Mouse (Mus musculus) cerebellum, adult 8-10 months (tissue): ENCODE data around the gene Zfp108.

Source experiments
- DNase-seq: peaks from one replicate; pipeline ENCODE4 v3.0.0; 2022

Zfp108 gene

DNA sequence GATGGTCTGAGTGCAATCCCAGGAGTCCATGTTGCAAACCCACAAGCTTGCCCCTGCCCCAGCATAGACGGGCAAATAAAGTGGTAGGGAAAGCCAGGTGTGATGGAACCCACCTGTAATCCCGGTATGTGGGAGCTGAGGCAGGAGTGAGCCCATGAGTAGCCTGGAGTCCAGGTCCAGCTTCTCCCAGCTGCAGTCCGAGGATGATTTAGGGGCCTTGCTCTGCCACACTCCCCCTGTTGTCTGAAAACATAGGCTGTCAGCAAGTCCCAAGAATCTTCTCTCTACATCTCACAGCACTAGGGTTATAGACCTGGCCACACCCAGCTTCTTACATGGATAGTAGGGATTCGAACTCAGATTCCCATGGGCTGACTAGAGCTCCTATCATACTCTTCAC is 32.3 kb downstream of the Zfp108 start:
- no peak for DNase-seq

DNA sequence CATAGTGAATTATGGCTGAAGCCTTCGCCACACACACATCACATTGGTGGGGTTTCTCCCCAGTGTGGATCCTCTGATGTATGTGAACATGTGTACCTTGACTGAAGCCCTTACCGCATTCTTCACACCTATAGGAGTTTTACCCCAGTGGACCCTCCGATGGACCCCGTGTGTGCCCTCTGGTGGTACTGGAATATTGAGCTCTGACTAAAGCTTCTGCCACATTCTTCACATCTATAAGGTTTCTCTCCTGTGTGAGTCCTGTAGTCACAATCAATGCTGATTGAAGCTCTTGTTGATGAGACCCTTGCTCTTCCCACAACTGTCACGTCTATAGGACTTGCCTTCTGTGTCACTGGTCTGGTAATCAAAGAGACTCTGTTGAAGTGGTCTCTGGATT is 33.1 kb downstream of the Zfp108 start:
- no peak for DNase-seq

DNA sequence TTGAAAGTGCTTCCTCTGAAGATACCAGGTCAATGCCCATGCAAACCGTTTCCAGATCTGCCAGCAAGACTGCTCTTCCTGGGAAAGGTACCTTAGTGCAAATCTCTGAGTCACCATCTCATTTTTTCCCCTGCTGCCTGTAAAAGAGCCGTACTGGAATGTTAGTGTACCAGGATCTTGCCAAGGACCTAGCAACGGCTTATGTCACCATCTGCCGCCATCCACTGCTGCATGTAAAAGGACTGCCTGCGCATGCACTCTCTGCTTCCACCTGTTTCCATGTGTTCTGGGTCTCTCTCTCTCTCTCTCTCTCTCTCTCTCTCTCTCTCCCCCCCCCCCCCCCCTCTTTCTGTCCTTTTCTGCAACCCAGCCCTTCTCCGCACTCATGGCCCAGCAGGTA is 33.9 kb downstream of the Zfp108 start:
- no peak for DNase-seq

DNA sequence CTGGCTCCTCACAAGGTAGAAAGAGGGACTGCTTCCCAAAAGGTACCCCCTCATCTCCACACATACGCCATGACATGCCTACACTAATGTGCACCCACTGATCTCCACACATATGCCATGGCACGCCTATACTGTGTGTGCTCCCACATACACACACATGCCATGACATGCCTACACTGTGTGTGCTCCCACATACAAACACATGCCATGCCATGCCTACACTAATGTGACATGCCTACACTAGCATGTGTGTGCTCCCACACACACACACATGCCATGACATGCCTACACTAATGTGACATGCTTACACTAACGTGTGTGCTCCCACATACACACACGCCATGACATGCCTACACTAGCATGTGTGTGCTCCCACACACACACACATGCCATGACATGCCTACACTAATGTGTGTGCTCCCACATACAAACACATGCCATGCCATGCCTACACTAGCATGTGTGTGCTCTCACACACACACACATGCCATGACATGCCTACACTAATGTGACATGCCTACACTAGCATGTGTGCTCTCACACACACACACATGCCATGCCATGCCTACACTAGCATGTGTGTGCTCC is 35.6 kb downstream of the Zfp108 start:
- DNase-seq, result no peak

- DNase-seq, result no peak
Measured at GRCm38 (mm10) chr7:24291387-24292090, 36.9 kb downstream of the Zfp108 start.

DNA sequence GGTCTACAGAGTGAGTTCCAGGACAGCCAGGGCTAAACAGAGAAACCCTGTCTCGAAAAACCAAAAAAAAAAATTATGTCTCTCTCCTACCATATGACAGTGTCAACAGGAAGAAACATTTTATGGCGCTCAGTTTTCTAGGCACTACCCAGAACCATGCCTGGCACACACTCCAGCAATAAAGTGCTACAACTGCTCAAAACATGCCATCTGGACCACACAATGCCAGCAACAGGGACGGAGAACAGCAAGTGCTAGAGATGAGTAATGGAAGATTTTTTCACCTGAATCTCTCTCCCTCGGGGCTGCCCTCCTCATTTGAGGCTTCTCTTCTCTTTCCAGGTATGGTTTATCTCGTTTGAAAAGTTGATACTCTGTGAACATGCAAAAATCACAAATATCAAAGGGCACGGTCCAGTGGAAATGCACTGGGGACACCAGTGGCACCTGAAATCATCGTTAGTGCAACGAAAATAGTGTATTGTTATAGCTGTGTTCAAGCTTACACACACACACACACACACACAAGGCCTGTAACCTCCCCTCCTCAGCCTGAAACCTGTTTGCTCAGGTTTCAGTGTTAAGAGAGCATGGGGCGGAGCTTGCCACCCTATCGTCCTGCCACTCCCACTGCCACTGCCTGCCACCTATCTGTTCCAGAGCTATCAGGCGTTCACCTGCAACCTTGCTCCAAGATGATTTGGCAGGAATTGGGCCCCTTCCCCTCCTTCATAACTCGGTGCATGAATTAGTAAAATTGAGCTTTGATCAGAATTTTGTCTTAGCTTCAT is 38.7 kb downstream of the Zfp108 start:
- DNase-seq, result no peak

DNA sequence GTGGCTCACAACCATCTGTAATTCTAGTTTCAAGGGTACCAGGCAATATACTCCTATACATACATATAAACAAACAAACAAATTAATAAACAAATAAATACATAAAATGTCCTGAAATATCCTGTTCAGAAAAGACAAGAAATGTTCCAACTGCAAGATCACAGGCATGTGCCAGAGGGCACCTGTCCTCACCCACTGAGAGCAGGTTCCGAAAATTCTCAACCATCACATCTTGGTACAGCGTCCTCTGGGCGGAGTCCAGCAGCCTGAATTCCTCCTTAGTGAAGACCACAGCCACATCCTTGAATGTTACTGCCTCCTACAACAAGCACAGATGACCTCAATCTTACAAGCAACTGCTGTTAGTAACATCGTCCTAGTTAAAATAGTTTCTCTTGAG is 40.2 kb downstream of the Zfp108 start:
- no peak for DNase-seq

GRCm38 (mm10) chr7:24295376-24295775 is 40.8 kb downstream of the Zfp108 start:
- no peak for DNase-seq

DNA sequence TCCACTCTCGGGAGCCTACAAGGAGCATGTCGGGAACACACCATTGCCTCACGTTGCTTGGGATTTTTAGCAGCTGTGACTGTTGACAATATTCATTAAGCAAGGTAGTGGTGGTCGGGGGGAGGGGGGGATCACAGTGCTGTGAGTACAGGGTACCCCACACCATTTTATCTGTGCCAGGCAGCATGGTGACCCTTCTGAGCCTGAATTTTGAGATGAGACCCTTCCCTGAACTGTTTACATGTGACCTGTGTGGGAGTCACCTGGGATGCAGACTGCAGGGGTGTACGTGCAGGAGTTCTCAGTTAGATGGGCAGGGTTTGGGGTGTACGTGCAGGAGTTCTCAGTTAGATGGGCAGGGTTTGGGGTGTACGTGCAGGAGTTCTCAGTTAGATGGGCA is 41.8 kb downstream of the Zfp108 start:
- DNase-seq, result no peak

GRCm38 (mm10) chr7:24297361-24298095 is 42.9 kb downstream of the Zfp108 start:
- DNase-seq, result no peak

- no peak for DNase-seq
Measured at GRCm38 (mm10) chr7:24298635-24298972, 44.0 kb downstream of the Zfp108 start.

DNA sequence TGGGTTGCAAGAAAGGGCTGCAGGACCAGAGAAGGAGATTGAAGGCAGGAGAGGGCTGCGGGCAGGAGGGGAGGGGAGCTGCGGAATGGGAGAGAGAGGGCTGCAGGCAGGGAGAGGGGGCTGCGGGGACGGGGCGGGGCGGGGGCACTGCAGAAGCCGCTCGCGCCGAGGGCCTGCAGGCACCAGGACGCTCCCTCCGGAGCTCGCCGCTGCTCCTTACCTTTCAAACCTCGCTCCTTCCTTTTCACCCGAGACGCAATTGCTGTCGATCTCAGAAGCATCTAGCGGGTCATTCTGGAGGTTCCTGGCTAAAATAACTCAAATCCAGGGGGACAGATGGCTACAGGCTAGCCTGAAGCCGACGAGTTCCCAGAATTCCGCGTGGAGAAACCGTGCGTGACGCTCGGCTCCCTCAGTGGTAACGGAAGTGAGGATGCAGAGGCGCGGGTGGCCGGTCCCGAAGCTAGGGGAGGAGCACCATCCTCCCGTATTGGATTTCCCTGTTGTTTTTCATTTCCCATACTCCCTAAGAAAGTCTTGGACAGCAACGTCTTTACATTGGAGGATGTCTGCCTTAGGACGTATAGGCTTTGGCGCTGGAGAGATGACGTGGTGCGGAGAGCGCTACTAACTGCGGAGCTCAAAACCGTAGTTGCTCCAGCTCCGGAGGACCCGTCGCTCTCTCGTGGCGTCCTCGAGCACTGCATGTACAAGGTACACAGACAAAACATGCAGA is 44.5 kb downstream of the Zfp108 start:
- DNase-seq, result peak; percentile 86

- DNase-seq, result peak; percentile 43
Measured at GRCm38 (mm10) chr7:24299823-24300481, 45.4 kb downstream of the Zfp108 start.

DNA sequence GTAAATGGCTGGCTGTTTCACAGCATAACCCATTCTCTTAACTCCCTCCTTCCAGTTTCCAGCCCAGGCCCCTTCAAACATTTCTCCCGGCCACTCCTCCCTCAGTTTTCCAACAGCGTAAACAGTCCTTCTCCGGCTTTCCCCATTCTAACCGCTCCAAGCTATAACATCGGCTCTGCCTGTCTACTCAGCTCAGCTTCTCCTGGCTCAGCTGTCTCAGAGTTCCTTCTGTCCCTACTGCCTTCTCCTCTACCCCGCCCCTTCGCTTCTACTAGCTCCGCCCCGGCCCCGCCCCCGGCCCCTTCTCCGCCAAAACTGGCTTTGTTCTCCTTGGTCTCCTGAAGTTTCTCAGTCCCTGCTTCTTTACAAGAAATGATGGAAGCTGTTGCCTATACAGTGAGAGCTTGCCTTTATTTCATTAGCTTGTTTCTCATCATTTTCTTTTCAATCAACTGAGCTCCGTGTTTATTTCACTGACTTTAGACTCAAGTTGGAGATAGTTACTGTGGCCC is 46.2 kb downstream of the Zfp108 start, which contains the start of gene Zfp61:
Zfp61 (minus strand) TSS at position 462 of the 512 bp plus-strand sequence.
- DNase-seq, result no peak
